Mouse (Mus musculus): ENCODE results near the gene 4930535I16Rik.

DNA sequence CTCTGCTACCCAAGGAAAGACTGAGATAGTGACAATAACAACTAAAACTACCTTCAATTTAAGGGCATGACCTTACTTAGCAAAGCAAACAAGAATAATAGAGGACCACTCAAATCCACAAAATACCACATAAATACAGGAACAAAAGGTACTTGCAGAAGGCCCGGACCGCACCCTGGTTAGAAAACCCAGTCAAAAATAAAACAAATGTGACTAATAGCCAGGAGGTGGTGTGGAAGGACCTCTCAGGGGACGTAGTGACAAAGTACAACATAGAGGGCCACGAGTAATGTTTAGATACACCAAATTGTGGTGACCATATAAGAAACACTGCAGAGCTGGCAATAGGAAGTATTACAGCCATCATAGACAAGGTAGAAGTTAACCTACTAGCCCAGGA lies 23.5 kb downstream of the 4930535I16Rik start:
- TF ChIP-seq CTCF (IDR thresholded peaks at IDR 0.05; ENCODE audit: low read depth): no peak
- TF ChIP-seq EP300 (IDR thresholded peaks at IDR 0.05; ENCODE audit: low read depth): no peak
